Mouse (Mus musculus): ENCODE measurements around the gene Tenm2.

Gene Tenm2

DNA sequence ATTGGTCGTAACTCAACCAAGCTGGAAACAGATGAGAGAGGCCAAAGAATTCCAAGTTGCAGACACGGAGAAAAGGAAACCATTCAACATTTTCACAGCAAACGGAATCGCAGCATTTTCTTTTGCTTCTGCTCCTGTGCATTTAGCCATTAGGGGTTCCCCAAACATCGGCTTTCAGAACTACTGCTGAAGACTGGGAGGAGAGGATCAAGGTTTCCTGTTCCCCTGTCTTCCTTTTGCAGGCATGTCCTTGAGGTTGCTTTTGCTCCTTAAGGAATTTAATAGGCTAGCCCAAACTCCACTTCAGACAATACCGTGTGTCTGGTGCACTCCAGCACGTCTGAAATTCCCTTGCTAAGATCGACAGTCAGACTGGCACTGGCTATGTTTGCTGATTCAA, 541.0 kb downstream of the Tenm2 start:
- DNase-seq (ENCODE audit: low read depth): no peak

DNA sequence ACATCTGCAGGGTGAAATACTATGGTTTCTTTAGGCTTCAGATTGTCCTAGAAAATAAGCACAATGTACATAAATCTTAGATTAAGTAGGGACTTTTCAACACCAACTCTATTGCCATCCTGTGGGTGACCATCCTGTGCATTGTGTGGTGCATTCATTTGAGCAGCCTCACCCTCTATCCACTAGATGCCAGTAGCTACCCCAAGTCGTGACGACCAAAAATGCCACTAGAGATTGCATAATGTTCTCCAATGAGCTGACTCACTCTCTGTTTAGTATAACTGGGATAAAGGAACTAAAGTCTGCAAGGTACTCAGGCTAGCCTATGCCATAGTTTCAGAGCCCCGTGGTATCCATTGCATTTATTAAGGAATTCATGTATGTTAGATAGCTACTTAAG, 543.1 kb downstream of the Tenm2 start:
- no peak for DNase-seq (ENCODE audit: low read depth)

DNA sequence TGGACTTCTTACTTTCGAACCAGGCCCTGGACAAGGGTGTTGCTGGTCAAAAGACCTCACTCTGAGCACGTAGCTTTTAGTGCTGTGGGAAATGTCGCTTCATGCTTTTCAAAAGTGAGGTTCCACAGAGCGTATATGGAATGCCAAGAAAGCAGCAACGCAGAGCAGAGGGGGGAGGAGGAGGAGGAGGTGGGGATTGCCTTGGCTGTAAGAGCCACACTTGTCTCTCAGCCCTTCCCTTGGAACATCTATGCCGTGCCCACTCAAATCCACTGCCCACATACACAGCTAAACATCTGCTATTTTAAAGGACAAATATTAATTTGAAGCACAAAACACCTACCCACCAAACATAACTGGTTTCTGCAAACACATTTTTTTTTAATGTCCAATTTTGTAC, 544.9 kb downstream of the Tenm2 start:
- DNase-seq (ENCODE audit: low read depth): no peak

DNA sequence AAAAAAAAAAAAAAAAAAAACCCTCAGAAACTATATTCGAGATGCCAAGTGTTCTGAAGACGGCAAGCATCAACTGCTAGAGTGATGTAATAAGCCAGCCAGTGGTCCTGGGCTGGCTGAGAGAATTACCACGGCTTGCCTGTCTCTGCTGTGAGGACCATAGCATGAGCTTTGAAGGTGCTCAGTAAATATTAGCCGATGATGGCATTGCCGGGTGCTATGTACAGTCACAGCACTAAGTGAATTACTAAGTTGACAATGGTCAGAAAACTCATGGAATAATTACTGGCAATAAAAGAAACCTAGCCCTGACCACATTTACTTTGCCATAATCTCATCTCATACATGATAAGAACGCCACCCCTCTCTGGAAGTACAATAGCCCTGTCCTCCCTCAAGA, 549.5 kb downstream of the Tenm2 start:
- no peak for DNase-seq (ENCODE audit: low read depth)

DNA sequence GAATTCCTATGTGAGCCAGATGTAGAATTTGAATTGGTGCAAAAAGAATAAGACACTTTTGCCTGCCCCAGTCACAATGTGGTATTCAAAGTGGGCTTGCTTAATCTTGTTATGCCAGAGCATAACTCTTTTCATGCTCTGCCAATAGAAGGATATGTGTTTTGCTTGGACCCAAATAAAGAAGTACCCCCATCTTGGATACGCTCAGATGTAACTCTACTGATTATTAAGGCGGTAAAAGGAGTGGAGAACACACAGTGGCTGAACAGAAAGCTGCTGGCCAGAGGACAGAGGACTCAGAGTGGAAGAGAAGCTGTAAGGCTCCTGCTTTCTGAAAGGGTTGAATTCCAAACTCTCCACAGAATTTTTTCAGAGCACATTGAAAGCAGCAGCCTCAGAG, 556.4 kb downstream of the Tenm2 start:
- DNase-seq (ENCODE audit: low read depth): no peak

DNA sequence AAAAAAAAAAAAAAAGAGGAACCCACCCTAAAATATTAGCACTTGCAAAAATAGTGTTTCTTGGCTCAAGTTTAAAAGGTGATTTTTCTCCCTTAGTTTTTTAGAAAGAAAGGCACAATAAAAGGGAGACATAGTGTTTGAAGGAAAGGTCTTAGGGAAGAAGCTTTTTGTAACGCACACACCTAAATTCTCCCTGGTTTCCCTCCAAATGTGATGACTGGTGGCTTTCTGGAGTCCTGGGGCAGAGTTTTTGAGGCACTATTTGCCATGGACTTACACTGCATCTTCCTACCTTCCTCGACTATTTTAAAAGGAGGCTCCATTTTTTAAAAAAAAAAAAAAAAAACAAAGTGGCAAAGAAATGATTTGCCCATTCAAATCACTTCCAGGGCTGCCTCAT, 557.2 kb downstream of the Tenm2 start:
- DNase-seq (ENCODE audit: low read depth): no peak

DNA sequence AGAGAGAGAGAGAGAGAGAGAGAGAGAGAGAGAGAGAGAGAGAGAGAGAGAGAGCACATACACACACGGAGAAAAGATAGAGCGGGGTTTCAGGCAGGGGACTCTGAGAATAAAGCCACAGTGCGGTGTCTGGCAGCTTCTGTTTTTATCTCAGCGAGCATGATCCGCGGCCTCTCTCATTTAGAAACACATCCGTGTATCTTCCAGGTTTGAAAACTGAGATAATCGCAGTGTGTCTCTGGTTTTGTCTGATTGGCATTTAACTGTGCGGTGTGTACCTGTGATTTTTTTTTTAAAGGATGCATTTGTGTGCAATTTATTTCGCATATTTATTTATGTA, 557.7 kb downstream of the Tenm2 start:
- DNase-seq (ENCODE audit: low read depth): no peak

DNA sequence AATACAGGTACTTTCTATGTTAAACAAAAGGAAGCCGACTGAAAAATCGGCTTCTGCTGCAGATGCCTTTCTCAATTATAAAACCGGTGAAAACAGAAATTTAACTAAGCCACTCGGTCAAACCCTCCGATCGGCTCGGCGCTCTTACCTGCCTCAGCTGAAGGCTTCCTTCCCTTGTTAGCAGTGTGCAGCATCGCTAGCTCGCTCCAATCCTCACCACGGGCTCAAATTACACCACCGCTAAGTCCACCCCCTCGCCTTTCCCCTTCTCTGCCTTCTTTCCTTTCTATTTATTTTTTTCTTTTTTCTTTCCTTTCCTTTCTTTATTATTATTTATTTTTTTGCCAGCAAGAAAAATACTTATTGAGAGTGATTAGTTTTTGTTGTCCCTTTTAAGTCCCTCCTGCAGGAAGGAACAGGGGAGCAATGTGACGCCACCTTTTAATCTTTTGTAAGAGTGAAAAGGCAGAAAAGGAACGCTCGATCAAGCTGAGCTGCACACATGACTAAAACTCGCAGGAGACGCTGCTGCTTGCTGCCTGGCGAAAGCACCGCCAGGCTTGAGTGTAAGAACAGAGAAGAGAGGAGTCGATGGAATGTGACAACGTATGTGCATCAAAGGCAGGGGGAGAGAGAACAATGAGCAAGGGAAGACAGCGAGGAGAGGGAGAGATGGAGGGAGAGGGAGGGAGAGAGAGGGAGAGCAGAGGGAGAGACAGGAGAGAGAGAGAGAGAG, 558.3 kb downstream of the Tenm2 start:
- no peak for DNase-seq (ENCODE audit: low read depth)

DNA sequence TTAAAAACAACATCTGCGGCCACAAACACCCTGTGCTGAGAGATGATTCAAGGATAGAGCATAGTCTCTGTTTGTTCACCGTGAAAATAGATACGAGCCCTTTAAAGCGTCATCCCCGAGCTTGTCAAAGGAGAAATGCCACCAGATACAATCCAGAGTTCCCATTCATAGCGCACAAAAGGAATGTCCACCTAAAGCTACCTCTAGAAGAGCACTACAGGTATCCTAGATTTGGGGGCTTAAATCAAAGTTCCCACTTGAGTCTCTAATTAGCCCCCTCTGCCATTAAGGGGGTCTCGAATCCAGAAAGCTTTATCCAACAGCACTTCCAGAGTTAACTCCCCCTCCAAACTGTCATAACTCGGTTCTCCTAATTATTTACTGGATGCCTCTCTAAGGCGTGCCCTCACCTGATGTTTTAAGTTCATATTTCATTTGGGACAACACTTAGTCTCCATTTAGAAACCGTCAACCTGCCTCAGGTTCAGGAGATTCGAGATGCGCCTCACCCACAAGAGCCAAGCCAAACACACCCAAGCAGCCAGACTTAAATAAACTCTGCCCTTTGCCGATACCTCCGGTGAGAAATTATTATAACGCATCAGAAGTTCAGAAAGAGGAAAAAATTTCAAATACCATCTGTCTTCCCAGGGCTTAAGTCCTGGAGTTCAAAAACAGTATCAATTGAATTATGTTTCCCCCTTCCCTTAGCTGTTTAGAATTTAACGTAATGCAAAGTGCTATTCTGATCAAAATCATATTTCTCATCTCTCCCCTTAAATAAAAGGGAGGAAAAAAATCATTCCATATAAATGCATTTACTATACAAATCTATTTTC, 559.1 kb downstream of the Tenm2 start:
- no peak for DNase-seq (ENCODE audit: low read depth)

DNA sequence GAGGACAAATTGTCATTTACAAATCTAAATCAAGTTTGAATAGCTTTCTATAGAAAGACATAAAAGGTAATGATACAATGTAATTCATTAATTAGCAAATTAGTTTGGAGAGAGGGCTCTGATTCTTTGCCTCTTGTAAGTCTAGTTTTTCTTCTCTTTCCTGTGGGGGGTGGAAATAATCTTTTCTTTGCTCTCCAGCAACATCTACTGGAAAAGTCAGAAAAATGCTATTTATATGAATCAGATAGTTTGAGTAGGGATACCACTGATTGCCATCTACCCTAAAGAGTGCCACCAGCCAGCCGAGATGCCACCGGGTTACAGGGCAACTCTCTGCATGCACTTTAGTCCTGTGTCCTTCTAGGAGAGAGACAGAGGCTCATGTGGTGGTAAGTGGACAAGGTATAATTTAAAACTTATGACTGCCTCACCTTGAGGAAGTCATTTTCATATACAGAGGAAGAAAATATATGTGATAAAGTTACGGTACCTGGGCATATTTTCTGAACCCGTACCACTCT, 560.8 kb downstream of the Tenm2 start:
- no peak for DNase-seq (ENCODE audit: low read depth)

DNA sequence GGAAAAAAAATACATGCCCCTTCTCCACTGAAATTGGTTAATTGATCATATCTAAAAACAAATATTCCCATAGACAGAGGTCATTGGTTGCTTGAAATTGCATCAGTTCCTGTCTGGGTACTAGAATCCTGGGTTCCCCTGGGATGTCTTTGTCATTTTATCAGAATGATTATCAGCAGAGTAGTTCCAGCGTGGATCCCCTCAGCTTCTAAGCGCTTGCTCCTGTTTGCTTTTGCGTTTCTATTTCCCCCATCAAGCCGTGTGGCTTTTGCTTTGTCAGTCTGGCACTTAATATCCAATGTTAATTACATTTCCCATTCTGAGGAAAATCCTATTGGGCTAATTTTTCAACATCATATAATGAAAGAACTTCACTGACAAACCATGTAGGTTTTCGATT, 561.6 kb downstream of the Tenm2 start:
- DNase-seq (ENCODE audit: low read depth): no peak

DNA sequence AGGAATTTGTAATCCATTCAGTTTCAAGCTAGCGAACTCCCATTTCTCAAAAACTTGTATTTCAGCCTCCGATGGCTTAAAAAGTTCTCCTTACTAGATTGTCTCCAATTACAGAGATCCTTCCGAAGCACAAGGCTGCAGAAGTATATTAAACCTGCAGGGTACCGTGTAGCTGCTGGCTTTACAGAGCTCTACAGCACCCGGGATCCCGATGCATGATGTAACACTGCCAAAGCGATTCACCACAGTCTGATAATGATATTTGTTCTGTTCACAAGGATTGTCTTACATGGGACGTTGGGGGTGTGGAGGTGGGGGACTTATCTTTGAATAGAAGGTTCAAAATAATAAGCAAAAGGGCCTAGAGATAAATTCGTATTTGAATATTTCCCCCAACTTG, 564.6 kb downstream of the Tenm2 start:
- DNase-seq (ENCODE audit: low read depth): no peak

DNA sequence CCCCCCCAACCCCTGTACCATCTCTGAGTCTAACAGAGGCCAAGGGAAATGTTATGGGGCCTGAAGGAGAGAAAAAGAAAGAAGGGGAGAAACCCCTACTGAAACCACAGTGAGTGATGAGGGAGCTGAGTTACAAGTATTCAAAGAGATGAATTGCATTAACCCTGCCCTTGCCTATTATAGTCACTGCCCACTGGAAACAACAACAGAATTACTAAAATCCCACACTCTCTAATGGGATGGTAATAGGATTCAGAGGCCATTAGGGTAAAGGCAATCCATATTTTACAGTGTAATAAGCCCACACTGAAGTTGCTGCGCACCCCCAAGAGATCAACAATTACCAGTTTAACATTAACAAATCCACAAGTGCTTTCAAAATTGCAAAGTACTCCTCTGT, 571.7 kb downstream of the Tenm2 start:
- no peak for DNase-seq (ENCODE audit: low read depth)

DNA sequence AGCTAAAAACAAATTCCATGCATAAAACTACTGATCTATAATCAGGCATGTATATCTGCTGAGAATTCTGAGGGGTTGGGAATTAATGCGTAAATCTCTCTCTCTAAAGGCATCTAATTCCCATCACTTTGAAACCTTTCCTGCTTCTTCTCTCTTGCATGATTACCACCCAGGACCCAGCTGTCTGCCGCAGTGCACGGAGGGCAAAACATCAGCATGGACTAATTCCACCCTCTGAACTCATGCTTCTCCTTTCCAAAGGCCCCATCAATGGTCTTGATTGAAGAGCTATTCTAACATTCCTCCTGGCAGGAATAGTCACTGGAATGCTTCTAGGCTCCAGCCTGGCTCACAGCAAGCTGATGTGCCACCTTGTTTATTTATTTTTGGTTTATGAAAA, 572.2 kb downstream of the Tenm2 start:
- no peak for DNase-seq (ENCODE audit: low read depth)

DNA sequence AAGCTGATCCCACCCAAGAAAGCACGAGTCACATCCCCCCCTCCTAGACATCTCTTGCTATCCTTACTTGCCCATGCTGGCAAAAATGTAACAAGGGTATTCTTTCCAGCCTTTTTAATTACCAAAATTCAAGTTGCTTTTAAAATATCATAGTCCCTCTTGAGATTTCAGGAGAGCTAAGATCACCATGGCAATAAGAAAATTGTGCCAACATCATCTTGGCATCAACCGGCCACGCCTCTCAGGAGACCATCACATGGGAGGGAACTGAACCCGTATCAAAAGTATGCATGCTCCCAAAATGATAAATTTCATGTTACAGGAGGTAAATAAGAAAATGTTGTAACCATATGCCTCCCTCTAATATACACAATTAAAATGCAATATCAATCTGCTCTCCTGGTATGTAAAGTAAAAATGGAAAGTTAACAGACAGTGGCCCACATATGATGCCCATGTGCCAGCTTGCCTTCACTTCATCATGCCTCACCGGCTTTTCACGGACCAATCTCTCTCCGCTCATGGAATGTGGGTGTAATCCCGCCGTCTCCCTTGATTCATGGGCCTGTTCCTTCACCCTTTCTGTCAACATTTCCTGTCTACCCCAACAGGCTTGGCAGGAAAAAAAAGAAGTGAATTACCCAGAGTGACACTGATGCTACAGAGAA, 582.0 kb downstream of the Tenm2 start:
- DNase-seq (ENCODE audit: low read depth): no peak

DNA sequence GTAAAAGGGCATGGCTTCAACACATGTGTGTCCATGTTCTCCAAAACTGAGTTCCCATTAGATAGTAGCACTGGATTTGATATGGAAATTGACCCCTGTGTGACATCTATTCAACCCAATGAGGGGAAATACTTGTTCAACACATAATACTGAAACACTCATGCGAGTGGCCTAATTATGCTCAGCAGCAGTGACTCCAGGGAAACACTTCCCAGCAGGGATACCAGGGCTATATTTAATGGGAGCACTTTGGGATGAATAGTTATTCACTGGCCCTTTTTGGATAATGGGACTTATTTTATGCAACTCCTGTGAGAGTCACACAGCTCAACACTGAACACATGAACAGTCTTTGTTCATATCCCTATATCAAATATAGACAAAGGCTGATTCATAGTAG, 588.6 kb downstream of the Tenm2 start:
- no peak for DNase-seq (ENCODE audit: low read depth)

DNA sequence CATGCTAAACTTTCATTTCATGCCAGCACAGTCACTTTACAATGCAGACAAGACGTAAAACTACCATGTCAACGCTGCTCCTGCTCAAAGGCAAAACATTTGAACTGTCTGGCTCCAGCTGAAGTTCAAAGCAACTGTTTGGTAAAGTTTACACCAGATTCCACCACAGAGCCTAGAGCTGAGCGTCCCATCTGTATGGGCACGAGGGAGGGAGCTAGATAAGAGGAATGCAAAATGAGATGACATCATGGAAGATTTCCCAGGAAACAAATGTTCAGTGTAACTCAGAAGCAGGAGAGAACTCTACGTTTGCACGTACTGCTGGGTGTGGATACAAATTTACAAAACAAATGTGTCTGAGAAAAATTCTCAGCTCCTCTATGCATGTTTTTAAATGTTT, 600.7 kb downstream of the Tenm2 start:
- DNase-seq (ENCODE audit: low read depth): no peak

DNA sequence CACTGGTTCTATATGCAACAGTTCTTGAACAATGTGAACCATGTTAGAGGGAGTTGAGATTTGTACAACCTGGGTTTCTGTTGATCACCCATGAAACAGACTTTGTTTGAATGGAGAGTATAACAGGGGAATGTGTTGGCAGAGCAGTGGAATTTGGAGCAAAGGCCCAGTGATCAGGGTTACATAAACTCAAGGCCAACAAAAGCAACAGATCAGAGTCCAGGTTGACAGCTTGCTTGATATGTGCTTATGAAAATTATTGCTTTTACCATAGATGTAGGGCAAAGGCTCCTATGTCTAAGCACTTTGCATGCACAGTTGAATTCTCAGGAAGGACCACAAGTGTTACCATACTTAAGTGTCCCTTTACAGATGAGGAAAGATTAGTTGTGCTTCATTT, 603.6 kb downstream of the Tenm2 start:
- DNase-seq (ENCODE audit: low read depth): no peak

DNA sequence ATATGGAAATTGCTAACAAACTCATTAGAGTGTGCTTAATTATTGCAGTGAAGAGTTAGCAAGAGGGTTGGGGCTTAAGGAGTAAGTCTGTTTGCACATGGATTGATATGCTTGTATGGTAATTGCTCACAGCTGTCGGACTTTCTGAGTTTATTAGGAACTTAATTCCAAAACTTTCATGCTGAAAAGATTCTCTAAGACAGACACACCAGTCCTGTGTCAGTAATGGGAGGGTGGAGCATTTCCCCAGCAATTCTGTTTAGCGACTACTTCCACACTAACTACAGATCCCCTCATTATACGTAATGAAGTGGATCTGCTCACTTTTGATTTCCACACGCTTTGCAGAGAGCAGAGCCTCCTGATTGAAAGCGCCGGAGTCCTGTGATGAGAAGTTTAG, 622.0 kb downstream of the Tenm2 start:
- no peak for DNase-seq (ENCODE audit: low read depth)

DNA sequence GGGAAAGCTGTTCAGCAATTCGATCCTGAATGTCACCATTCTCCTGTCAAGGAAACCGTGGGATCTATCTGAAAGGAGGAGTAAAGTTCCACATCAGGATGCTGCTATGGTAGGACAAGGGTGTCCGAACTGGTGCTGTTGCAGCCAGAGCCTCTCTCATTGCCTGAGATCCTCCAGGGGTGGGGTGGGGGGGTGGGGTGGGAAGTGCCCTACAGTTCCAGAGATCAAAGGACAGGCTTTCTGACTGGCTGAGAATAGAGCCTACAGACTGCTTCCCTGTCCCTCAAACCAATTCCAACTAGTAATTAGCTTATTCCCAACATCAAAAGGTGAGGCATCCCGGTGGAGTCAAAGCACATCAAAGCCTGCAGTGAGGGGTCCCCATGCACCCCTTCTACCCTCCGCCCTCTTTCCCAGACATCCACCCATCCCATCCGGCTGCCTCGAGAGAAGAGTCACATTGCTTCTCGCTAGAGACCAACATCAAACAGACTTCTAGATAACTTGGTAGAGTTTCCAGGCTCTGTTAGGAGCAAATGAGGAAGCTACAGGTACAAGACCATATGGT, 630.9 kb downstream of the Tenm2 start:
- DNase-seq (ENCODE audit: low read depth): no peak

DNA sequence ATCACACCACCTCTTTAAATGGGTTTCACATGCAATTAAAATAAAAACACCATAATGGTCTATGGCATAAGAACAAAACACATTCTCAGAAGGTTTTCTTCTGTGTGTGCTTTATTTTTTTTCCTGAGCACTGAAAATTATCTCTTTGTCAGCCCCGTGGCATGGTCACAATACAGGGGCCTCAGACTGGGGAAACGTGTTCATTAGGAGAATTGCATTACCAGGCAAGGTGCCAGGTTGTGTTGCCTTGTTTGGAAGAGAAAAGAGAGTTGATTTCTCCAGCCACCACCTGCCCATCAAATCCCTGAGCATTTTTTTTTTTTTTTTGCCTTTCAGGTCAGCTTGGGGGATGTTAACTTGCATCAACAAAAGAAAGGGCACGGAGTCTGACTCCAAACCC, 631.5 kb downstream of the Tenm2 start:
- no peak for DNase-seq (ENCODE audit: low read depth)

DNA sequence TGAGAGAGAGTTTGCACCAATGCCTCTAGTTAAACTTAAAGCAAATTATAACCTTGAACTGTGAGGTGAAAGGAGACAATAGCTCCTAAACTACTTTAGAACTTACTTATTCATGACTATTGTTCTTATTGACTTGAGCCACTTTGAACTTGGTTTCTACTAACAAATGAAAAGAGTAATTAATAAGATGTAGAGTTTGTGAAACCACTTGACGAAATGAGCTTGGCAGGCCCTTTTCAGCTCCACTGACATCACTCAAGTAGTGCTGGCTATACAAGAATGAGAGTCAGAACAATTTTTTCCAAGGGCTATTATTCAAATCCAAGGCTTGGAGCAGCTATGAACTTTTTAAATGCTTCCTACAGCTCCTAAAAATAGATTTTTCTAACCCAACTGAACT, 643.3 kb downstream of the Tenm2 start:
- DNase-seq (ENCODE audit: low read depth): no peak

DNA sequence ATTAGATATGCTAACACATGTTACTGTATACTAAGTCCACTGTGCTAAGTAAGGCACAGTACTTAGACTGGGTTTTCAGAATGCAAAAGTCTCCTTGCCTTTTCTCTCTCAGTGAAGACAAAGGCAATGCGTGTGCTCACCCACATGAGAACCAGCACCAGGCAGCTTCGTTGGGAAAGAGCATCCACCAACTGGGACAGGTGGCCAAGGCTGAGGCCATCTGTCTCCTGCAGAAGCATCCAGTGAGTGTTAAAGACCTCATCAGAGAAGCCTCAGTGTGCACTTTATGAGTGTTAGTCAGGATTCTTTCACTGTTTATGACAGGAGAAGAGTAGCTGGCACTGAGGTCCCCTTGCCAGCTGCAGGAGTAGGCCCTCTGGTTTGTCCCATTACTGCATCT, 669.6 kb downstream of the Tenm2 start:
- no peak for DNase-seq (ENCODE audit: low read depth)
